Mouse (Mus musculus) G1E (cell line): ENCODE data around the gene Slc30a10.

ENCODE experiments used
- CTCF ChIP-seq: IDR thresholded peaks from 2 replicates; pipeline ENCODE4 v1.5.1; 2012; ENCODE audit warnings: low read depth, low read length, inconsistent platforms, mixed read lengths
- GATA1 ChIP-seq: IDR thresholded peaks from 2 replicates; pipeline ENCODE4 v1.6.1; 2012; ENCODE audit warnings: borderline replicate concordance, low read length, inconsistent platforms, mixed read lengths
- GATA2 ChIP-seq: IDR thresholded peaks from 2 replicates; pipeline ENCODE4 v1.6.1; 2012; ENCODE audit warnings: low read depth, low read length, inconsistent platforms, borderline replicate concordance
- POLR2AphosphoS5 ChIP-seq: IDR thresholded peaks from 2 replicates; pipeline ENCODE4 v1.6.1; 2012; ENCODE audit warnings: low read depth, low read length, inconsistent platforms; ENCODE audit not compliant: insufficient replicate concordance
- TAL1 ChIP-seq: conservative IDR thresholded peaks from 2 replicates; pipeline ENCODE4 v1.6.1; 2012; ENCODE audit warnings: low read depth, low read length, inconsistent platforms, mixed read lengths

DNA sequence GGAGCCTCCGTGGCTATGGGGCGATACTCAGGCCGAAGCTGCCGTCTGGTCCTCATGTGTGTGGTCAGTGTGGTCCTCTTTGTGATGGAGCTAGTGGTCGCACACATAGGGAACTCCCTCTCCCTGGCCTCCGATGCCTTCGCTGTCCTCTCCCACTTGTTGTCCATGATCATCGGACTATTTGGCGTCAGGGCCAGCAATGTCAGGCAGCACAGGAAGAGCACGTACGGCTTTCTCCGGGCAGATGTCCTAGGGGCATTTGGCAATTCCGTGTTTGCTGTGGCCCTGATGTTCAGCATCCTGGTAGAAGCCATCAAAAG is 22.7 kb upstream of the Slc30a10 start:
- TF ChIP-seq GATA2: no peak
- TF ChIP-seq CTCF: no peak
- no peak for TF ChIP-seq TAL1
- no peak for TF ChIP-seq POLR2AphosphoS5
- TF ChIP-seq GATA1: no peak
